Mouse (Mus musculus) limb, embryonic 11.5 days (tissue): Measurements from ENCODE around the gene D630045J12Rik. TPM values are rescaled to one million over a fixed set of nuclear protein-coding genes. Genes with fewer than 3 reads are reported as not detected.

ENCODE experiments used
- ATAC-seq: fragments of 200-750 bp; cut with Nextera tagmentation; 2 replicates; pipeline ENCODE4 v1.8.0; 2017; ENCODE audit warnings: low read depth; ENCODE audit not compliant: insufficient number of reproducible peaks, low FRiP score, low TSS enrichment
- DNase-seq: peaks from one replicate; pipeline ENCODE4 v3.0.0-alpha.2; 2015; ENCODE audit warnings: low spot score
- H3K27ac ChIP-seq: fragments of 300-500 bp; sonication (generic); replicated peaks from 2 replicates; pipeline ENCODE4 v1.5.1; 2014; ENCODE audit warnings: low read depth, mild to moderate bottlenecking, low read length
- H3K27me3 ChIP-seq: fragments of 300-500 bp; sonication (generic); 2 replicates; pipeline ENCODE4 v1.6.1; 2014; ENCODE audit warnings: mild to moderate bottlenecking, low read length, mixed read lengths; ENCODE audit not compliant: control insufficient read depth, insufficient read depth
- H3K36me3 ChIP-seq: fragments of 300-500 bp; sonication (generic); 2 replicates; pipeline ENCODE4 v1.6.1; 2014; ENCODE audit warnings: mild to moderate bottlenecking, low read length, moderate library complexity, mixed read lengths; ENCODE audit not compliant: control insufficient read depth, insufficient read depth
- H3K4me1 ChIP-seq: fragments of 300-500 bp; sonication (generic); 2 replicates; pipeline ENCODE4 v1.6.1; 2014; ENCODE audit warnings: low read length, mixed read lengths; ENCODE audit not compliant: control insufficient read depth, insufficient read depth
- H3K4me2 ChIP-seq: fragments of 300-500 bp; sonication (generic); 2 replicates; pipeline ENCODE4 v1.6.1; 2014; ENCODE audit warnings: low read depth, mild to moderate bottlenecking, moderate library complexity; ENCODE audit not compliant: severe bottlenecking
- H3K4me3 ChIP-seq: fragments of 300-500 bp; sonication (generic); 2 replicates; pipeline ENCODE4 v1.5.1; 2014; ENCODE audit warnings: low read depth, low read length
- H3K9ac ChIP-seq: fragments of 300-500 bp; sonication (generic); 2 replicates; pipeline ENCODE4 v1.6.1; 2014; ENCODE audit warnings: mild to moderate bottlenecking, low read length
- H3K9me3 ChIP-seq: fragments of 300-500 bp; sonication (generic); 2 replicates; pipeline ENCODE4 v1.6.1; 2016; ENCODE audit warnings: low read length; ENCODE audit not compliant: control insufficient read depth
- WGBS: fragments of 180-500 bp; shearing (Covaris S2); extraction: QIAGEN DNeasy Blood & Tissue Kit; methylation state at CpG from one replicate; pipeline ENCODE4 v1.1.7; 2014; 5-methylcytosine and 5-hydroxymethylcytosine counted together
- polyA plus RNA-seq: library from polyadenylated mRNA; unstranded; fragments of >200 nt; fragmentation: Nextera tagmentation; extraction: Ambion mirVana; gene quantifications from 2 replicates; pipeline ENCODE4 v1.2.1, GENCODE M21; 2014

D630045J12Rik gene
- polyA plus RNA-seq, 1 experiment from 2014 or later, result 11.1 TPM

DNA sequence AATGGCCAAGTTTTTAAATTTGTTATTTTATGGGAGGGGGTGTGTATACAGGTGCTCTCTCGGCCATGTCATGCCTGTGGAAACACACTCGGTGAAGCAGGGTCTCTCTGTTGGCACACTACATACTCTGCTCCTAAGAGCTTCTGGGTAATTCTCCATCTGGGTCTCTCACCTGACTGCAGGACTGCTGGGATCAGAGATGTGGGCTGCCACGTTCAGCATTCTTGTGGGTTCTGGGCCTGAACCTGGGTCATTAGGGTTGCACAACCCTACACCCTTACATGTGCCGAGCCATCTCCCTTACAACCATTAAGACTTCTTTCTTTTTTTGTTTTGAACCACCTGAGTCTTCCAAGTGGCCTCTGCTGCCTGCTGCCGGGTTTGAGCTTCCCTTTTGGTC lies 132.0 kb downstream of the D630045J12Rik start:
- Histone ChIP-seq H3K9ac (no peak overlapping the region), H3K27ac (no peak overlapping the region), H3K9me3 (no peaks in the 10 kb centered on the region; the same call in 1 of the 2 replicates), H3K27me3 (no peaks in the 10 kb centered on the region), H3K4me2 (no peak overlapping the region), H3K4me1 (0 out of 2 replicates have a peak, but pooled peaks cover 4% of the 10 kb centered on the region), H3K4me3 (no peak overlapping the region), H3K36me3 (peaks cover 3% of the 10 kb centered on the region; the same call in 1 of the 2 replicates)
- WGBS, result 88% methylated on average over 5 of the region's 5 CpGs
- ATAC-seq, result no peak
- no peak for DNase-seq

DNA sequence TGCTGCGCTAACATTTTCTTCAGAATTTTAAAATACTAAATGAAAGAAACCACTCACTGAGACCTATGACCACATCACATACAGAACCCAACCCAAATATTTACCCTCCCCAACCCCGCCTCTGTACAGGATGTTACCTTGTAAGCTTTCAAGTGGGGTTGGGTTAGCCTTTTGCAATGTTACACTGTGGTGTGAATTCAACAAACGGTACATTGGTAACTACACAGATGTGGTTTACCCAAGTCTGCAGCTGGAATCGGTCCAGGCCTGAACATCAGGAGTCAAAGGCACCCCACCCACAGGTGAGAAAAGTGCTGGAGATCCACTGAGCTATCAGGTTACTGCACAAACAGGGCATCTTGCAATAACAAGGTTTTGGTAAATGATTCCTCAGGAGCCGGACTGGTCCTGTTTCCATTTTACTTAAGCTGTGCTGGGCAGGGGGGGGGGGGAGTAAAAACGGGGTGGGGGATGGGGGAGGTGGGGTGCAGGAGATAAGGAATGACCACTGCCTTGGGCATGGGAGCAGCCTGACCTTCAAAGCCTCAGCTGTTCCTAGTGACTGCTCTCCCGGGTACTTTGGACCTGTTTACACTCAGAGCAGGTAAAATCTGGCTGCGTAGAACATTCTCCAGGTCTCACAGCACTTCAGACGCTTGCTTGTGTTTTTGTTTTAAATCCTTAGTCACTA lies 133.0 kb downstream of the D630045J12Rik start:
- WGBS, result 68% methylated on average over 9 of the region's 9 CpGs

DNA sequence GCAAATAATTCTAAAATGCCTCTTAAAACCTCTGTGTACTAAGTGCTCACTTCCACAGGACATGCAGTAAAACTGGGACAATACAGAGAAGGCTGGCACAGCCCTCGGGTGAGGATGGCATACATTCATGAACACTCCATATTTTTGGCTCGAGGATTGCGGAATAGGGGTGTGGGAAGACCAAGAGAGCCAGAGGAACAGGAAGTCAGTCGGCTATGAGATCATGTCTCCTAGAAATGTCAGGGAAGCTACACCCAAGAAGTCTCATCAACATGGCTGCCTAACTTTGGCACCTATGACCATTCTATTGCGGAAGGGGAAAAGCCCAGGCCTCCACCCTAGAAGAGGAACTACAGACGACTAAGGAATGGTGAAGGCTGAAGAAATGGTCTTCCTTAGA lies 135.5 kb downstream of the D630045J12Rik start:
- no peak overlapping the region for H3K27ac ChIP-seq
- no peak overlapping the region for H3K4me2 ChIP-seq
- H3K27me3 ChIP-seq, result no peaks in the 10 kb centered on the region
- no peak overlapping the region for H3K9ac ChIP-seq
- H3K36me3 ChIP-seq, result no peaks in the 10 kb centered on the region
- H3K4me3 ChIP-seq, result no peak overlapping the region
- DNase-seq, result no peak
- no peaks in the 10 kb centered on the region for H3K4me1 ChIP-seq
- no peak for ATAC-seq
- no peaks in the 10 kb centered on the region for H3K9me3 ChIP-seq
- 93% methylated on average over 6 of the region's 6 CpGs for WGBS

More for the DNA sequence above, 133.0 kb downstream of the D630045J12Rik start:
- Histone ChIP-seq H3K4me1 (0 out of 2 replicates have a peak, but pooled peaks cover 4% of the 10 kb centered on the region), H3K27me3 (no peaks in the 10 kb centered on the region), H3K4me3 (no peak overlapping the region), H3K9me3 (no peaks in the 10 kb centered on the region; the same call in 1 of the 2 replicates), H3K9ac (no peak overlapping the region), H3K36me3 (peaks cover 3% of the 10 kb centered on the region; the same call in 1 of the 2 replicates), H3K4me2 (no peak overlapping the region), H3K27ac (no peak overlapping the region)
- ATAC-seq (no peak), DNase-seq (no peak)

- Histone ChIP-seq H3K36me3 (no peaks in the 10 kb centered on the region), H3K27me3 (no peaks in the 10 kb centered on the region), H3K4me1 (no peaks in the 10 kb centered on the region), H3K9ac (no peak overlapping the region), H3K27ac (no peak overlapping the region), H3K4me2 (no peak overlapping the region), H3K4me3 (no peak overlapping the region), H3K9me3 (no peaks in the 10 kb centered on the region)
- ATAC-seq (no peak), DNase-seq (no peak)
- 66% methylated on average over 4 of the region's 4 CpGs for WGBS
These were observed 137.6 kb downstream of the D630045J12Rik start for GRCm38 (mm10) chr6:38116107-38116770.

GRCm38 (mm10) chr6:38110859-38111258 lies 142.9 kb downstream of the D630045J12Rik start:
- H3K27me3 ChIP-seq, result no peaks in the 10 kb centered on the region
- H3K4me3 ChIP-seq, result no peak overlapping the region
- no peak overlapping the region for H3K9ac ChIP-seq
- DNase-seq, result no peak
- H3K4me2 ChIP-seq, result no peak overlapping the region
- 0 out of 2 replicates have a peak, but pooled peaks cover 5% of the 10 kb centered on the region for H3K4me1 ChIP-seq
- no peak overlapping the region for H3K27ac ChIP-seq
- H3K9me3 ChIP-seq, result no peaks in the 10 kb centered on the region
- no peak for ATAC-seq
- 79% methylated on average over 9 of the region's 9 CpGs for WGBS
- H3K36me3 ChIP-seq, result no peaks in the 10 kb centered on the region

DNA sequence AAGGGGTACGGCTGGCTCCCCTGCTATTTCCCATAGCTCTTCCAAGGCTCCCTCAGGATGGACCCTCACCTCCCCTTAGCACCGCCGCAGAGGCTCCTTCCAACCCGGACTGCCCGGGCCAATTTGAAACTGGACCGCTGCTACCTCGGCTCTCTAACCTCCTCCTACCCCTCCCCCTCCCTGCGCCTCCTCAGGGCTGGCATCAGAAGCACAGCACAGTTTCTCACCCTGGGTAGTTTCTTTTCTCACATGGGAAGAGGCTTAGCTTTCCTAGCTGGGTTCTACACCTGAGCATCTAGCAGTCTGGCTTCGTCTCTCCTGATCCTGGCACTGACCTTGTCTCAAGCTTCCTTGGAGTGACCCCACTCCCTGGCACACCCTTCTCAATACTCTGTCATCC lies 143.9 kb downstream of the D630045J12Rik start:
- Histone ChIP-seq H3K4me3 (no peak overlapping the region), H3K27me3 (no peaks in the 10 kb centered on the region), H3K36me3 (no peaks in the 10 kb centered on the region), H3K9ac (no peak overlapping the region), H3K4me2 (no peak overlapping the region), H3K4me1 (0 out of 2 replicates have a peak, but pooled peaks cover 5% of the 10 kb centered on the region), H3K27ac (no peak overlapping the region), H3K9me3 (no peaks in the 10 kb centered on the region)
- WGBS, result 10% methylated on average over 9 of the region's 9 CpGs
- ATAC-seq, result no peak
- DNase-seq, result peak; percentile 24

DNA sequence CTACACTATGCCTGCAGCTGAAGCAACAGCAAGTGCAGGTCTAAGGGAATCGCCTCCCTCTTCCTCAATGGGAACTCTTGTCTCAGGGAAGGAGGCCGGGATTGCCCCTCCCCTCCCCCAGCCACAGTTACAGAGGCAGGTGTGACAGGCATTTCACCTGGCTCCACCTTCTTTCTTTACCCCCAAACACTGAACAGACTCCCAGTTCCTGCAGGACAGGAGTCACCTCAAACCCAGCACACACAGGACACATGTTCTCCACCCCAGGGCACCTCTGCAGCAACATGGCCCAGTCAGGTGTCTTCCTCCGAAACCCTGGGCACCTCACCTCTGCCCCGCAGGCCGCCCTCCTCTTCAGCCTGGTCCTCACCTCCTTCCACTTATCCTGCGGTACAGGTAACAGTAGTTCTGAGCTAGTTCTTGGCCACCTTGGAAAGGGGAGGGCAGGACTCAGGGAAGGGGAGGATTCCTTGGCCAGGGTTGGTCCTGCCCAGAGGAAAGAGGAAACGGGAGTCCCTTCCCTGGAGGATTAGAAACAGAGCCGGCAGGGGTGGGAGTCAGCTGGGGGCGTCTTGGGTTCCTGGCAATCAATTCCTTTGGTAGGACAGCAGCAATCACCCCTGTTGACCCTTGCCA lies 144.5 kb downstream of the D630045J12Rik start, which contains the start of gene Tmem213:
Gene Tmem213, plus strand, starts transcription at position 96 of the 636 bp plus-strand sequence.
- no peak within 1 kb of the TSS for H3K9ac ChIP-seq
- no peaks in the 10 kb centered on the region for H3K27me3 ChIP-seq
- H3K4me1 ChIP-seq, result 0 out of 2 replicates have a peak, but pooled peaks cover 5% of the 10 kb centered on the region
- no peak for ATAC-seq
- no peaks in the 10 kb centered on the region for H3K9me3 ChIP-seq
- DNase-seq, result no peak
- no peaks in the 10 kb centered on the region for H3K36me3 ChIP-seq
- no peak within 1 kb of the TSS for H3K4me3 ChIP-seq
- WGBS, result 17% methylated on average over 9 of the region's 9 CpGs
- no peak within 1 kb of the TSS for H3K27ac ChIP-seq
- no peak within 1 kb of the TSS for H3K4me2 ChIP-seq

DNA sequence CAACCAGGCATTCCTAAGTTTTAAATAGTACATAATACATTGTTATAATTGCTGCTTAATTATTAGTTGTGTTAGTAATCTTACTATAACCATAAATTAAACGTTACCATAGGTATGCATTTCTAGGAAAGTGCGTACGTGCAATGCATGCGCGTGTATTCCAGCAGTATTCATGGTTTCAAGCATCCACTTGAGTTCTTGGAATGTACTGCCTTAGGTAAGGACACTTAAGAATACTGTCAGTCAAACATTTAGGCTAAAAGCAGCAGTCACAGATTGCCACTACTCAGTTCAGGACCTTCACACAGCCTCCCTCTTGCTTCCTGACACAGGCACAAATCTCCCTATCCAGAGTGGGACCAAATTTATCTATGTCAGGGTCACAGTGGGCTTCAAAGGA lies 145.4 kb downstream of the D630045J12Rik start:
- H3K27ac ChIP-seq, result no peak overlapping the region
- no peak for DNase-seq
- no peaks in the 10 kb centered on the region for H3K36me3 ChIP-seq
- H3K4me1 ChIP-seq, result 0 out of 2 replicates have a peak, but pooled peaks cover 5% of the 10 kb centered on the region
- ATAC-seq, result no peak
- H3K27me3 ChIP-seq, result no peaks in the 10 kb centered on the region
- H3K4me3 ChIP-seq, result no peak overlapping the region
- H3K4me2 ChIP-seq, result no peak overlapping the region
- H3K9ac ChIP-seq, result no peak overlapping the region
- 86% methylated on average over 5 of the region's 5 CpGs for WGBS
- H3K9me3 ChIP-seq, result no peaks in the 10 kb centered on the region
